27 mouse cellular contexts compared by ENCODE assay signal in the genomic region with DNA sequence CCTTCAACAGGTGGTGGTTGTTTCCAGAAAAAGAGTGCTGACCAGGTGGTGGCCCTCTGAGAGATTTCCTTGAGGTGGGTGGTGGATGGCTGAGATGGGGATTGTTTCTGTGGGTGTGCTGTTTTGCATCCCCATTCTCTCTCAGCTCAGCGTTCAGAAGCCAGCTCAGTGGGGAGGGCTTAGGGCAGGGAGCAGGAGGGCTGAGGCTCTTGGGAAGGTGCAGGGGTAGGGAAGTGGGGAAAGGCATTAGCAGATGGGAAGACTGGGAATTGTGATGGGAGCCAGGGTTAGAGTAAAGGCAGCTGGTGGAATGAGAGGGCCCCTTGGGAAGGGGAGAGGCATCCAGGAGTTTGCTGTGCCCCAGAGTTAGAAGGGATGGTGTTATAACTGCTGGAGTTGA.
A peak's percentile ranks its signal among the peaks of the same experiment; 100 is the strongest.
DNase-seq lines count a peak whose midpoint lies in the region; ATAC-seq lines count a peak whose summit lies in the region.
"Had no signal": no experiment of that assay in that cellular context is flagged by ENCODE, and none has a peak within 500 bp of the region (broad histone marks: within the 10 kb centered on the region; RNA-seq: fewer than 3 reads in every experiment).

No protein-coding gene starts in this region.

- 0 out of 2 replicates have a peak overlapping the region, but pooled peaks have one; percentile 48 for H3K27ac ChIP-seq in kidney, embryonic 15.5 days
- H3K27ac ChIP-seq in limb, embryonic 11.5 days (replicated peaks; ENCODE audit: low read depth, low read length): peak overlapping the region; percentile 51; the same call in 1 of the 2 replicates
- peak overlapping the region; percentile 62 for H3K27ac ChIP-seq in stomach, embryonic 14.5 days (ENCODE audit: low read length)
- H3K27ac ChIP-seq: forebrain, embryonic 10.5 days; heart, embryonic 13.5 days; liver, embryonic 15.5 days; midbrain, embryonic 10.5 days; midbrain, embryonic 15.5 days; neural tube, embryonic 15.5 days had no signal

- H3K9ac ChIP-seq in kidney, embryonic 15.5 days: no peak overlapping the region
- no peak overlapping the region for H3K9ac ChIP-seq in limb, embryonic 11.5 days (ENCODE audit: low read length)
- H3K9ac ChIP-seq in stomach, embryonic 14.5 days (replicated peaks; ENCODE audit: low read depth, low read length): no peak overlapping the region
- H3K9ac ChIP-seq: heart, embryonic 13.5 days; liver, embryonic 15.5 days; lung, embryonic 14.5 days; midbrain, embryonic 15.5 days; neural tube, embryonic 15.5 days had no signal

- no peak overlapping the region for H3K4me3 ChIP-seq in kidney, embryonic 15.5 days (replicated peaks)
- no peak overlapping the region for H3K4me3 ChIP-seq in limb, embryonic 11.5 days (ENCODE audit: low read depth, low read length)
- H3K4me3 ChIP-seq in stomach, embryonic 14.5 days (ENCODE audit: low read depth, low read length): no peak overlapping the region
- H3K4me3 ChIP-seq: forebrain, embryonic 10.5 days; heart, embryonic 13.5 days; liver, embryonic 15.5 days; midbrain, embryonic 10.5 days; midbrain, embryonic 15.5 days; neural tube, embryonic 15.5 days had no signal

- no peak for ATAC-seq in kidney, embryonic 15.5 days (replicated peaks; ENCODE audit: low FRiP score)
- ATAC-seq in limb, embryonic 11.5 days (ENCODE audit: insufficient number of reproducible peaks, low FRiP score, low TSS enrichment, low read depth): 0 out of 2 replicates have a peak, but pooled peaks have one; percentile 49
- peak; percentile 70; the same call in 1 of the 2 replicates for ATAC-seq in stomach, embryonic 14.5 days (ENCODE audit: insufficient number of reproducible peaks, insufficient read depth, low FRiP score, low read depth)
- ATAC-seq: CD4-positive, CD25-positive, alpha-beta regulatory T cell, adult 4 months; forebrain, embryonic 16.5 days; hindbrain, embryonic 16.5 days; midbrain, embryonic 15.5 days had no signal

- H3K9me3 ChIP-seq in kidney, embryonic 15.5 days (replicated peaks): no peaks in the 10 kb centered on the region
- no peaks in the 10 kb centered on the region for H3K9me3 ChIP-seq in limb, embryonic 11.5 days (ENCODE audit: control insufficient read depth, low read length)
- H3K9me3 ChIP-seq in stomach, embryonic 14.5 days (ENCODE audit: control insufficient read depth, low read depth, low read length): peaks cover 6% of the 10 kb centered on the region; the same call in 1 of the 2 replicates
- H3K9me3 ChIP-seq: heart, embryonic 13.5 days; liver, embryonic 15.5 days; neural tube, embryonic 15.5 days had no signal

- no peak overlapping the region for H3K4me2 ChIP-seq in kidney, embryonic 15.5 days
- no peak overlapping the region for H3K4me2 ChIP-seq in limb, embryonic 11.5 days (ENCODE audit: low read depth, severe bottlenecking)
- H3K4me2 ChIP-seq in stomach, embryonic 14.5 days (replicated peaks; ENCODE audit: low read depth, low read length): no peak overlapping the region
- H3K4me2 ChIP-seq: heart, embryonic 13.5 days; liver, embryonic 15.5 days; lung, embryonic 14.5 days; midbrain, embryonic 15.5 days; neural tube, embryonic 15.5 days had no signal

- no peaks in the 10 kb centered on the region for H3K36me3 ChIP-seq in kidney, embryonic 15.5 days
- no peaks in the 10 kb centered on the region for H3K36me3 ChIP-seq in limb, embryonic 11.5 days (ENCODE audit: control insufficient read depth, insufficient read depth, low read length)
- H3K36me3 ChIP-seq in stomach, embryonic 14.5 days (ENCODE audit: control insufficient read depth, insufficient read depth, low read length): no peaks in the 10 kb centered on the region
- H3K36me3 ChIP-seq: forebrain, embryonic 10.5 days; heart, embryonic 13.5 days; liver, embryonic 15.5 days; midbrain, embryonic 10.5 days; midbrain, embryonic 15.5 days; neural tube, embryonic 15.5 days had no signal

- H3K4me1 ChIP-seq in kidney, embryonic 15.5 days: peaks cover 7% of the 10 kb centered on the region; the same call in 1 of the 2 replicates
- H3K4me1 ChIP-seq in limb, embryonic 11.5 days (ENCODE audit: control insufficient read depth, insufficient read depth, low read length): peaks cover 8% of the 10 kb centered on the region
- H3K4me1 ChIP-seq in stomach, embryonic 14.5 days (ENCODE audit: control insufficient read depth, insufficient read depth, low read length): peaks cover 12% of the 10 kb centered on the region; the same call in 1 of the 2 replicates
- H3K4me1 ChIP-seq: liver, embryonic 15.5 days; midbrain, embryonic 15.5 days; neural tube, embryonic 15.5 days had no signal

- H3K27me3 ChIP-seq in kidney, embryonic 15.5 days: no peaks in the 10 kb centered on the region
- H3K27me3 ChIP-seq in limb, embryonic 11.5 days (ENCODE audit: control insufficient read depth, insufficient read depth, low read length): no peaks in the 10 kb centered on the region
- no peaks in the 10 kb centered on the region for H3K27me3 ChIP-seq in stomach, embryonic 14.5 days (ENCODE audit: control insufficient read depth, insufficient read depth, low read length)
- H3K27me3 ChIP-seq: liver, embryonic 15.5 days; midbrain, embryonic 15.5 days; neural tube, embryonic 15.5 days had no signal

- DNase-seq in kidney, postnatal 25 days: no peak
- no peak for DNase-seq in limb, embryonic 11.5 days (ENCODE audit: low spot score)
- DNase-seq in lung, postnatal 10 days: no peak
- DNase-seq in adrenal gland, adult 18-20 months (ENCODE audit: low spot score in 2 of 2): no peak
- no peak for DNase-seq in adrenal gland, postnatal 10 days
- DNase-seq: adrenal gland, adult 2 months; cerebellum, adult 8-10 months; cerebellum, postnatal 25 days; heart, postnatal 10 days; kidney, adult 18-20 months; kidney, postnatal 4 days; lung, embryonic 14.5 days; retina, postnatal 1 day; right cerebral cortex, postnatal 14 days; spleen, adult 18-20 months; thymus, postnatal 14 days had no signal

- WGBS in kidney, embryonic 15.5 days: 5% methylated on average over 1 of the region's 1 CpGs
- WGBS in limb, embryonic 11.5 days: 5% methylated on average over 1 of the region's 1 CpGs
- WGBS in stomach, embryonic 14.5 days: 10% methylated on average over 1 of the region's 1 CpGs
